Mouse (Mus musculus): Measurements from ENCODE around the gene Copb2. TPM values are rescaled to one million over a fixed set of nuclear protein-coding genes. Genes with fewer than 3 reads are reported as not detected.
A peak's percentile ranks its signal among the peaks of the same experiment; 100 is the strongest.

The Copb2 gene
- polyA plus RNA-seq (2012; rRNA removed): 56.5 and 59.8 TPM in 2 replicates

GRCm38 (mm10) chr9:98563137-98564126, at the start of gene Copb2:
Gene Copb2 (plus strand): TSS chr9:98563721.
- Histone ChIP-seq H3K27ac (ENCODE audit: insufficient read depth, low read length) (0 out of 2 replicates have a peak within 1 kb of the TSS, but pooled peaks have one; percentile 4), H3K4me3 (ENCODE audit: insufficient read depth, low read length) (peak within 1 kb of the TSS; percentile 53), H3K4me1 (ENCODE audit: control insufficient read depth, insufficient read depth, low read length) (peaks cover 2% of the 10 kb centered on the region; the same call in 1 of the 2 replicates)
- TF ChIP-seq POLR2A (IDR thresholded peaks at IDR 0.05; ENCODE audit: extremely low read depth, insufficient read depth, low read length): peak; percentile 94
- no peak for TF ChIP-seq CTCF (IDR thresholded peaks at IDR 0.05; ENCODE audit: extremely low read depth, insufficient read depth, low read length)

- Histone ChIP-seq H3K27ac (ENCODE audit: insufficient read depth, low read length) (no peak overlapping the region), H3K4me1 (ENCODE audit: control insufficient read depth, insufficient read depth, low read length) (no peaks in the 10 kb centered on the region), H3K4me3 (ENCODE audit: insufficient read depth, low read length) (no peak overlapping the region)
- no peak for TF ChIP-seq POLR2A (IDR thresholded peaks at IDR 0.05; ENCODE audit: extremely low read depth, insufficient read depth, low read length)
- TF ChIP-seq CTCF (IDR thresholded peaks at IDR 0.05; ENCODE audit: extremely low read depth, insufficient read depth, low read length): no peak
These were observed 39.6 kb upstream of the Copb2 start for GRCm38 (mm10) chr9:98523872-98524271.

- Histone ChIP-seq H3K27ac (ENCODE audit: insufficient read depth, low read length) (no peak overlapping the region), H3K4me1 (ENCODE audit: control insufficient read depth, insufficient read depth, low read length) (no peaks in the 10 kb centered on the region), H3K4me3 (ENCODE audit: insufficient read depth, low read length) (no peak overlapping the region)
- TF ChIP-seq POLR2A (IDR thresholded peaks at IDR 0.05; ENCODE audit: extremely low read depth, insufficient read depth, low read length) (no peak), CTCF (IDR thresholded peaks at IDR 0.05; ENCODE audit: extremely low read depth, insufficient read depth, low read length) (no peak)
These were observed 38.6 kb upstream of the Copb2 start for GRCm38 (mm10) chr9:98524786-98525542.

DNA sequence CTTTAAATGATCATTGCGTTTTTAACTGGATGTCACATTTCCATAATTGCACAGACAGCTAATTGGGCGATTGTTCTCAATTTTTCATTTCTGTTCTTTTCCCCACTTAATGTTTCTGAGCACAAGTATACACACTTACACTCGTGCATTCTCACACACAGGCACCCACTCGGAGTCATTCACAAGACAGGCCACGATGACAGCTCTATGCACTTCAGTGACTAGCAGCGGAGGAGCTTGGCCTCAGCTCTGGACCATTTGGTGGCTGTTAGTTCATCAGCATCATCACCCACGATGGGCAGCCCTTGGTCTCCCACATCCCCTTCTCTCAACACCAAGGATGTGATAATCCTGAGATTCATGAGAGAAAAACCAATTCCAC, 38.0 kb upstream of the Copb2 start:
- H3K27ac ChIP-seq (ENCODE audit: insufficient read depth, low read length): no peak overlapping the region
- TF ChIP-seq POLR2A (IDR thresholded peaks at IDR 0.05; ENCODE audit: extremely low read depth, insufficient read depth, low read length) (no peak), CTCF (IDR thresholded peaks at IDR 0.05; ENCODE audit: extremely low read depth, insufficient read depth, low read length) (no peak)
- no peaks in the 10 kb centered on the region for H3K4me1 ChIP-seq (ENCODE audit: control insufficient read depth, insufficient read depth, low read length)
- no peak overlapping the region for H3K4me3 ChIP-seq (ENCODE audit: insufficient read depth, low read length)

- no peak overlapping the region for H3K27ac ChIP-seq (ENCODE audit: insufficient read depth, low read length)
- H3K4me3 ChIP-seq (ENCODE audit: insufficient read depth, low read length): no peak overlapping the region
- H3K4me1 ChIP-seq (ENCODE audit: control insufficient read depth, insufficient read depth, low read length): no peaks in the 10 kb centered on the region
- TF ChIP-seq POLR2A (IDR thresholded peaks at IDR 0.05; ENCODE audit: extremely low read depth, insufficient read depth, low read length) (no peak), CTCF (IDR thresholded peaks at IDR 0.05; ENCODE audit: extremely low read depth, insufficient read depth, low read length) (no peak)
These were observed 36.3 kb upstream of the Copb2 start for GRCm38 (mm10) chr9:98527226-98527625.

GRCm38 (mm10) chr9:98529776-98530175, 33.7 kb upstream of the Copb2 start:
- no peak overlapping the region for H3K4me3 ChIP-seq (ENCODE audit: insufficient read depth, low read length)
- TF ChIP-seq CTCF (IDR thresholded peaks at IDR 0.05; ENCODE audit: extremely low read depth, insufficient read depth, low read length): no peak
- TF ChIP-seq POLR2A (IDR thresholded peaks at IDR 0.05; ENCODE audit: extremely low read depth, insufficient read depth, low read length): no peak
- H3K4me1 ChIP-seq (ENCODE audit: control insufficient read depth, insufficient read depth, low read length): no peaks in the 10 kb centered on the region
- H3K27ac ChIP-seq (ENCODE audit: insufficient read depth, low read length): no peak overlapping the region

DNA sequence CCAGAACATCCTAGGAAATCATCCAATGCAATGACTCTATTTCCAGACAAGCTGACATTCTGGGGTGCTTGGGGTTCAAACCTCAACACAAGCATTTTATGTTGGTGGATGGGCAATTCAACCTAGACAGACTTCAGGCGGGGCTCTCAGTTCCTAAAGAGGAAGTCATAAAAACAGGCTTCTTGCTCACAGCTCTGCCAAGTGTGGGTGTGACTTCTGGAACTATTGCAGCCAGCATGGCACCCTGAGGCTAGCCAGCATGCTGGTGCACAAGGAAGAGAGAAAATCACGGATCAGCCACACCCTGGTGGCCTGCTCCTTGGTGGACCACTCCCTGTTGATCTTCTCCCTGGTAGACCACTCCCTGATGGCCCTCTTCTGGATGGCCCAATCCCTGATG, 32.5 kb upstream of the Copb2 start:
- Histone ChIP-seq H3K4me1 (ENCODE audit: control insufficient read depth, insufficient read depth, low read length) (no peaks in the 10 kb centered on the region), H3K27ac (ENCODE audit: insufficient read depth, low read length) (no peak overlapping the region), H3K4me3 (ENCODE audit: insufficient read depth, low read length) (no peak overlapping the region)
- TF ChIP-seq CTCF (IDR thresholded peaks at IDR 0.05; ENCODE audit: extremely low read depth, insufficient read depth, low read length) (no peak), POLR2A (IDR thresholded peaks at IDR 0.05; ENCODE audit: extremely low read depth, insufficient read depth, low read length) (no peak)

DNA sequence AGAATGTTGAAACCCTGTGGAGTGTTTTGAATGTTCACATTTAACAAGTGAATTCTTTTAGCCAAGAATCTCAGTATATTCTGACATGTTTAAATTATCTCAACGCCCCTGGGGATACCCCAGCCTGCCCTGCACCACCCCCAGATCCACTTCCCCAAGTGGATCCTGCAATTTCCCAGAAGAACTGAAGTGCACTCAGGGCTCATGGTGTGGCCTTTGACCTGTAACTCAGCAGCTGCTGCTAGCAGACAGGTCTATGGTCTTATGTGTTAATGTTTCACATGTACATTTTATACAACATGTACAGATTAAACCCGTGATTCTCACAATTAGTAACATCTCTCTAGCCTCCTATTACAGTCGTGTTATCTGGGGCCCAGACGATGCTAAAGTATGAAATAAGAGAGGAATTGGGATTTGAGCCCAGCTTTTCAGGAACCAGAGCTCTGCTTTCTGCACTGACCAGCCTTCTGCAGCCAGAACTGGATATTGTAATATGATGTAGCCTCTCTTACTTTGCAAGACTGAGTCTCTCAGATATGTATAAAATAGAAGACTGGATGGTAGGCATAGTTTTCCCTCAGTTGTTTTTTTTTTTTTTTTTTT, 28.7 kb upstream of the Copb2 start:
- no peaks in the 10 kb centered on the region; the same call in 1 of the 2 replicates for H3K4me1 ChIP-seq (ENCODE audit: control insufficient read depth, insufficient read depth, low read length)
- no peak overlapping the region for H3K27ac ChIP-seq (ENCODE audit: insufficient read depth, low read length)
- TF ChIP-seq POLR2A (IDR thresholded peaks at IDR 0.05; ENCODE audit: extremely low read depth, insufficient read depth, low read length) (no peak), CTCF (IDR thresholded peaks at IDR 0.05; ENCODE audit: extremely low read depth, insufficient read depth, low read length) (no peak)
- H3K4me3 ChIP-seq (ENCODE audit: insufficient read depth, low read length): no peak overlapping the region

DNA sequence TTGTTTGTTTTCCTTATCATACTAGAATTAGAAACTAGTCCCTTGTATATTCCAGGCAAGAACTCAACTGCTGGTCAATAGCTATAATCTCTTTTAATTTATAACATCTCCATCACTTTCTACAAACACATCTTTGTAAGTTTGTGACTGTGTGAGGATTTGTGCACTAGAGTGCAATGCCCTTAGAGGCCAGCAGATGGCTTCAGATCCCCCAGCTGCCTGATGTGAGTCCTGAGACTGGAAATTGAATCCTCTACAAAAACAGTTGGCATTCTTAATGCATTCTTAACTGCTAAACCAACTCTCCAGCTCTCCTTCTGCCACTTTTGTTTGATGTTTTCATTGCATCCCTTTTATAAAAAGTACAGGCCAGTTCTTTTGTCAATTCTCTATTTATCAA, 27.8 kb upstream of the Copb2 start:
- TF ChIP-seq CTCF (IDR thresholded peaks at IDR 0.05; ENCODE audit: extremely low read depth, insufficient read depth, low read length) (no peak), POLR2A (IDR thresholded peaks at IDR 0.05; ENCODE audit: extremely low read depth, insufficient read depth, low read length) (no peak)
- H3K4me3 ChIP-seq (ENCODE audit: insufficient read depth, low read length): no peak overlapping the region
- no peak overlapping the region for H3K27ac ChIP-seq (ENCODE audit: insufficient read depth, low read length)
- H3K4me1 ChIP-seq (ENCODE audit: control insufficient read depth, insufficient read depth, low read length): no peaks in the 10 kb centered on the region; the same call in 1 of the 2 replicates
